Mouse (Mus musculus) adrenal gland, adult 8-10 months (tissue): ENCODE measurements at regions not wholly inside any gene's neighbourhood (a gene's known extent, or its start where the extent isn't known, plus 50 kb on each side); places are given as distances from the start of the nearest gene placed in this dataset.

Experiments used
- DNase-seq: peaks from one replicate; pipeline ENCODE4 v3.0.0; 2022

DNA sequence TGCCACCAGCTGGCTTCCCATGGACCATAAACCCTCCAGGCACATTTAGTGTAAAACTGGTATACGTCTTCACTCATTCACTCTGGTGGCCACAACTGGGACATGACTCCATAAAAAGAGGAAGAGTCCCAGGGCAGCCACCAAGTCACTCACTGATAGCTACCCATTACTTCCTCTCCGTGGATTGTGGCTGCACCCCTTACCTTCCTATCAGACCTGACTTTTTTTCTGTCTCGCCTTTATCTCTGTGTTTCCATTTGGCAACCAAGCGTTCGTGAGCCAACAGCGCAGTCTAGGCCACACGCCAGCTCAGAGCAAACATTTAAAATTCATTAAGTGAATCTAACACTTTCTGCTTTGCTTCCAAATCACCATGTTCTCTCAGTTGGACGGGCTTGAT lies 53.9 kb upstream of the Slc44a1 start:
- no peak for DNase-seq

DNA sequence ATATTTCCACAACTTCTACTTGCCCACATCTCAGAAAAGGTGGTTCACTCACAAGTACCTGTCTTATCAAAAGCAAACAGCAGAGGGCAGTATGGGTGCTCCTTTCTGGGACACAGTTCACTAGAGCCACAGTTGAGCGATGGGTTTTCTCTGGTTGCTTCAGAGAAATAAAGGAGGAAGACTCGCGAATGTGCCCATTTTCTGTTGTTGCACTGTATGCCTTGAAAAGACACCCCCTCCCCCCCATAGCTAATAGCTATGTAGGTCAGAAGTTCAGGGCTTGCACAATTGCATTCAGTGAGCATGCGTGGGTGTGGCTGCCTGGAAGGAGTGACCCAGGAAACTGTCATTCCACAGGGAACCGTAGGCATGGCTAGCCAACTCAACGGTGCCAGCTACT lies 55.5 kb upstream of the Slc44a1 start:
- DNase-seq = peak; percentile 71

- DNase-seq = no peak
These were observed 56.1 kb upstream of the Slc44a1 start for GRCm38 (mm10) chr4:53384104-53384503.

- DNase-seq = no peak
These were observed 58.2 kb upstream of the Slc44a1 start for GRCm38 (mm10) chr4:53382012-53382411.

GRCm38 (mm10) chr4:53379855-53380254 lies 60.4 kb upstream of the Slc44a1 start:
- no peak for DNase-seq

DNA sequence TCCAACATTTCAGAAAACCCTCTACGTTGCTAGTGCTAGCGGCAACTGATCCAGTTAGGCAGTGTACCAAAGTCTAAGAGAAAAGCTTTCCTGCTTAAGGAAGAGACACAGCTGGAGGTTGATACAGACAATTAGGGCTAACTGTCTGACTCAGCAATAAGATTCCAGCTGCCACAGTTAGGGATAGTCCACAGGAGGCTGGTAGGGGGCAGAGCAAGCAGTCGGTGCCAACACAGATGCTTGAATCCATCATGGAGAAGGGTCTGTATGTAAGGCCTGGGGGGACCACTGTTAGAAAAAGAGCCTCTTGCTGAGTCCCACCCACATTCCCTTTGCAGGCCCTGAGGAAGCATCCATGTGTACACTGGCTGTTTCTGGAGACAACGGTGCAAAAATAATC lies 63.2 kb upstream of the Slc44a1 start:
- no peak for DNase-seq

- no peak for DNase-seq
These were observed 83.8 kb upstream of the Slc44a1 start for GRCm38 (mm10) chr4:53356374-53356773.

- peak; percentile 18 for DNase-seq
These were observed 85.3 kb upstream of the Slc44a1 start for GRCm38 (mm10) chr4:53354961-53355360.

DNA sequence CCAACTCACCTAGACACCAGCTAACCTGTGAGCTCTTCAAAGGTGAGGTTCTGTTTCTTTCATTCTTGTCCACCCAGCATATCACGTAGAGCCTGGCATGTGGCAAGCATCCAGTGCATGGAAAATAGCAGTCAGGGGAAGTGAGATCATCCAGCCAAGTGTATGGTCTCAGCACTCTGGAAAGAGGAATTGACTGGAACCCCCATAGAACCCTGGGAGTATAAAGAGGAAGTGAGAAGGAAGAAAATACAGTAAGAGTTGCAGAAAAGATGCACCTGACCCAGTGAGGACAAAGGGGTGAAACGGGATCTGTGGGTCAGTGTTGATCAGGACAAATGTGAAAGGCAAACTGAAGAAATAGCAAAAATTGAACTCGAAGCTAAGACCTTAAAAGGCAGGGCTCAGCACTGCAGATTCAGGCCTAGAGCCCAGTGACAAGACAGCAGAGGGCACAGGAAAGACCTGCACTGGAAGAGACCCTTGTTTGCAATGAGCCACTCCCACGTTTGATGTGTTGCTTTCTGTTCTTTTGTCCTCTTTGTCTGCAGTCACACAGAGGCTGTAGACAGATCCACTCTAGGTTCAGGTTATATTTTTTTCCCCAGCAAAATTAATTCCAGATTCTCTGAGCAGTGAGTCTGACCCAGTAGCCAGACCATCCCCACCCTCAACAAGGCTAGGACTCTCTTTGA lies 86.7 kb upstream of the Slc44a1 start:
- no peak for DNase-seq

DNA sequence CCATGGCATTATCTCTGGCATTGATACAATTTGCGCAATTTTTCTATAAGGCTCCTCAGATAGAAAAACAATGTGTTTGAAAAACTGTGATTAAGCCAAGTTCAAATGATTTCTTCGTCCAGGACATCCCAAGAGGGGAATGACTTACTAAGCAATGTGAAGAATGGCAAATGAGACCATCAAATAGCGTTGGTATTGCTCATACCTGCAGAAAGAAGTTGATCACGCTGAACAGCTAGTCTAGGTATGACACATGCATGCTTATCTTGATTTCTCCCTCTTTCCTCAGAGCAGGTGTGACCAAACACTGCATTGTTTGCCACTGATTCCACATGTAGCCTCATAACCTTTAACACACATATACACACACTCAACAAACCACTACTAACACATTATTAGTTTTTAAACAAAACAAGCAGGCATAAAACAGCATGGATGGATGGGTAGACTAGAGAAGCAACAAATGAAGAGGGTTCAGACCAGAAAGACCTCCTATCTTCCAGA lies 89.1 kb upstream of the Slc44a1 start:
- DNase-seq = no peak

GRCm38 (mm10) chr4:53345346-53345745 lies 94.9 kb upstream of the Slc44a1 start:
- no peak for DNase-seq

- no peak for DNase-seq
These were observed 95.7 kb upstream of the Slc44a1 start for GRCm38 (mm10) chr4:53344546-53344945.

DNA sequence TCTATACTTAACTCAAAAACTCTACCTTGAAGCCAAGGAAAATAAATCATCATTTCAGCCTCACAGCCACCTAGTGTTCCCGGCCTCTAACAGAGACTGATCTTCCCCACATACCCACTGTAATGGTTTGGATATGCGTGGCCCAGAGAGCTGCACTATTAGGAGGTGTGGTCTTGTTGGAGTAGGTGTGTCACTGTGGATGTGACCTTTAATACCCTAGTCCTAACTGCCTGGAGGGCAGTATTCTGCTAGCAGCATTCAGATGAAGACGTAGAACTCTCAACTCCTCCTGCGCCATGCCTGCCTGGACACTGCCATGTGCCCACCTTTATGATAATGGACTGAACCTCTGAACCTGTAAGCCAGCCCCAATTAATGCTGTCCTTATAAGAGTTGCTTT lies 99.0 kb upstream of the Slc44a1 start:
- no peak for DNase-seq

- DNase-seq = no peak
These were observed 100.1 kb upstream of the Slc44a1 start for GRCm38 (mm10) chr4:53340021-53340667.

DNA sequence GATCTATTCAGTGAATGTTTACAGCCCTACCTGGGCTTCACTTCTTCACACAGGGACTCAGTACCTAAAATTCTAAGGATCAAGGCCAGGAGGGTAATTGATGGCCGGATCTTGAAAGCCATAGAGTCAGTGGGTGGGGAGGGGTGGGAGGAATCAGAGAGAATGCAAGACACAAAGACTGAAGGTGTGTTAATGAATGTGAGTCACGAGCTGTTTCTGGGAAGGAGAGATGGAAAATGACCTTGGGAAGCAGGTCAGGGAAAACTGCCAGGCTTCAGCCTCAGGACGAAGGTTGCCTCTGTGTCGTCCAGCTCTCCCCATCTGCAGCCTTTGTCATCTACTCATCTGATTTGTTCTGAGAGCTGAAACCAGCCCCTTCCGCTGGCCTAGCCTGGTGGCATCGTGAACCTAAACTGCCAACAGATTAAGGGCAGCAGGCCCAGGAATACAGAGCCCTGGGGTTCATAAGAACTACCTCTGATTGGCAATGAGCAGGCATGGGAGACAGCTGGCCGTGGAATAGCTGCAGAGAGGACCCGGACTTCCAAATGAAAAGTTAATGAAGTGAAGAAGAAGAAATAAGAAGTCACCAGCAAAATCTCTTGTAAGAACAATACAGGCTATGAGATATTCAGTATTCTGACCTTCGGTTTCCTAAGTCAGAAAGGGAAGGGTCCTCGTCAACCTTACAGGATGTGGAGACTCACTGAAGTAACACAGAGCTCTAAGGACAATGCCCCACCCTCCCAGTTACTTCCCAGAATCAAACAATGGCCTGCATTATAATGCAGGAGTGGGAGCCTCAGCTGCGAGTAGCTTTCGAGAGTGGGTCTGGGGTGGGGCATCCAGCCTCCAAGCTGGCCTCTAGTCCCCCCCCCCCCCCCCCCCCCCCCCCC lies 100.8 kb upstream of the Slc44a1 start:
- DNase-seq = peak; percentile 67

DNA sequence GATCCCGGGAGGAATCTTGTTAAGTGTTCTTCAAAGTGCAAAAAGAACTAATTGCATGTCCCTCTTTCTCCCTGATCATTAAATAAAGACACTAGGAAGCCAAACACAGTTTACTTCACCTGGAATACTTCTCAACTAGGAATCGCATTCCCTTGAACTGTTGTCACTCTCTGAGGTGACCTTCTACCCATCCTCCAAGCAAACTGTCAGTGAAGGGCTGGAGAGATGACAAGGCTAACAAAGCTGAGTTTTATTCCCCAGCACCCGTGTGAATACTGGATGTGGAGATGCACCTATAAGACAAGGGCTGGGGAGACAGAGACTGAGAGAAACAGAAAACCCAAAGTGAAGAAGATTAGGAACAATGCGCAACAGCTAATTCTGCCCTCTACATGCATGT lies 101.7 kb upstream of the Slc44a1 start:
- DNase-seq = no peak

GRCm38 (mm10) chr4:53337784-53338183 lies 102.4 kb upstream of the Slc44a1 start:
- no peak for DNase-seq

DNA sequence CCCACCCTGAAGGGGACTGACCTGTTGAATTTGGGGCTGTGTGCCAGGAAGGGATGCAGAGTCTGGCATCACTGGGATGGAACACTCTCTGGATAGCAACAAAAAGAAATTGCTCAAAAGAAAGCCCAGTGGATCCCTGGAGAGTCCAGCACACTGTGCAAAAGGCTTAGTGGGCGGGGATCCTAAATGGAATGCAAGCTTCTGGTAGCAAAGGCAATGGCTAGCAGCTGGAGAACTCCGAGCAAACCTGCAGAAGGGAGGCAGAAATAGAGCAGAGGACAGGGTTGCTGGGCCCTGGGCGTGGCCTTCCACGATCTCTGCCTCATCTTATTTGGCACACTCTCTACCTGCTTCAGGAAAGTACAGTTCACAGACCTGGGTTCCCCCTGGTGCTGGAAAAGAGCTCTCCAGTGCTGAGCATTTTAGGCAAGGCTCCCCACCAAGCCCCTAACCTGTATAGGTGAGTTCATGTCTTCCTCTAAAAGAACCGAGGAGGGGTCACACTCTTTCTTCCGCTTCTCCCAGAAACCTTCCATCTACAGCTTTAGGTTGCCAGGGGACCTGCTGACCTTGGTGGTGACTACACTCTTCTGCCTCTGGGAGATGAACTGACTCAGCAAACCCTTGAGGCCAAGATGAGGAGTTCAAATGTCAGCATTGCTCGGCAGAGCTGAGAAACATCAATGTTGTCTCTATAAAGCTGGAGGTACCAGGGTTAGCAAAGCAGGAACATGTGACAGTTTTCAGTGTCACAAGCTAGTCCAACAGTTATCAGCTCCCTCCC lies 112.6 kb upstream of the Slc44a1 start:
- no peak for DNase-seq

DNA sequence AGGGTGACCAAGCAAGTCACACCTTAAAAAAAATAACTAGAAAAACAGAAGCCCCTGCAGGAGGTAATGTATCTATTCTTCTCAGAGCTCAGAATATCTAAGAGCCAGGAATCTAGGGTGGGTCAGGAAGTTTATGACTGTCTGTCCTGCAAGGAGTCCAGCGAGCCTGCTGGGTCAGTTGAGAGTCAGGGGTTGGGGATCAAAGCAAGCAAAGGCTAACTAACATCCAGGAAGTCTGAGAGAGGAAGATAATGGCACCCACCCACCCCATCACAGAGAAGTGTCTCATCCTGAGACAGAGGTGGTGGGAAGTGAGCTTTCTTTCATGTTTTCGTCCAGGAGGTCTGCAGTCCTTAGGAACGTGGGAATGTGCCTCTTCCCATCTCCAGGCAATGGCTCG lies 116.4 kb upstream of the Slc44a1 start:
- no peak for DNase-seq

GRCm38 (mm10) chr4:53323195-53323594 lies 117.0 kb upstream of the Slc44a1 start:
- no peak for DNase-seq

- no peak for DNase-seq
These were observed 117.7 kb upstream of the Slc44a1 start for GRCm38 (mm10) chr4:53322484-53322883.

DNA sequence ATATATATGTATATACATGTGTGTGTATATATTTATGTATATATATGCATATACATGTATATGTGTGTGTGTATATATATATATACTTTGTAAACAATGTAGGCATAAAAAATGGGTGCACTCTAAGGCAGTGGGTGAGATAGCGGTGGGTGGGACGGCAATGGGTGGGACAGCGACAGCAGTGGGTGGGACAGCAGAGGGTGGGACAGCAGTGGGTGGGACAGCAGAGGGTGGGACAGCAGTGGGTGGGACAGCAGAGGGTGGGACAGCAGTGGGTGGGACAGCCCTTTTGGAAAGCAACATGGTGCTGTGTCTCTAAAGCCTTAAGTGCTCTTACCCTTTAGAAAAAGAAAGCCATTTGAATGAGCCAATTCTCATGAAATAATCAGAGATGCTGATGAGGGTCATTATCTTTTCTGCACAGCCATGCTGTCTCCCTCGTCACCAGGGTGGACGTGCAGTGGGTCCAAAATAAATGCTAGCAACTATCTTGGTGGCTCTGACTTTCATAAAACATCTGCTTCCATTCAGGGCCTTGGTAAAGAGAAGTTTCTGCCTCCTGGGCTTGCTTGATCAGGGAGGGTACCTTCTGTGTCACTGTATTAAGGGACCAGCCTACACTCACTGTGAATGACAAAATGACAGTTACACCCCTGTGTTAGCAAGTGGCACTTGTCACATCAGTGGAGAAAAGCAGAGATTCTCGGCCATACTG lies 119.3 kb upstream of the Slc44a1 start:
- no peak for DNase-seq
